Mouse (Mus musculus) midbrain, embryonic 14.5 days (tissue): ENCODE results near the gene A3galt2. TPM values are rescaled to one million over a fixed set of nuclear protein-coding genes. Genes with fewer than 3 reads are reported as not detected.

Experiments used
- ATAC-seq: fragments of 200-750 bp; cut with Nextera tagmentation; 2 replicates; pipeline ENCODE4 v1.8.0; 2017; ENCODE audit warnings: moderate number of reproducible peaks, moderate library complexity; ENCODE audit not compliant: low FRiP score, low TSS enrichment
- DNase-seq: peaks from one replicate; pipeline ENCODE4 v3.0.0-alpha.2; 2015
- H3K27ac ChIP-seq: fragments of 300-500 bp; sonication (generic); replicated peaks from 2 replicates; pipeline ENCODE4 v1.5.1; 2014; ENCODE audit warnings: mild to moderate bottlenecking, low read depth, low read length, moderate library complexity
- H3K27me3 ChIP-seq: fragments of 300-500 bp; sonication (generic); 2 replicates; pipeline ENCODE4 v1.6.1; 2014; ENCODE audit warnings: low read length, control low read depth, mixed read lengths; ENCODE audit not compliant: control insufficient read depth, insufficient read depth
- H3K36me3 ChIP-seq: fragments of 300-500 bp; sonication (generic); 2 replicates; pipeline ENCODE4 v1.6.1; 2014; ENCODE audit warnings: low read length, control low read depth; ENCODE audit not compliant: control insufficient read depth, insufficient read depth
- H3K4me1 ChIP-seq: fragments of 300-500 bp; sonication (generic); 2 replicates; pipeline ENCODE4 v1.6.1; 2014; ENCODE audit warnings: mild to moderate bottlenecking, antibody characterized with exemption, low read length, control low read depth; ENCODE audit not compliant: control insufficient read depth, insufficient read depth
- H3K4me2 ChIP-seq: fragments of 300-500 bp; sonication (generic); 2 replicates; pipeline ENCODE4 v1.6.1; 2014; ENCODE audit warnings: mild to moderate bottlenecking, low read length, moderate library complexity
- H3K4me3 ChIP-seq: fragments of 300-500 bp; sonication (generic); replicated peaks from 2 replicates; pipeline ENCODE4 v1.5.1; 2014; ENCODE audit warnings: low read depth, low read length
- H3K9ac ChIP-seq: fragments of 300-500 bp; sonication (generic); replicated peaks from 2 replicates; pipeline ENCODE4 v1.6.1; 2014; ENCODE audit warnings: mild to moderate bottlenecking, low read length, moderate library complexity
- H3K9me3 ChIP-seq: fragments of 300-500 bp; sonication (generic); 2 replicates; pipeline ENCODE4 v1.6.1; 2016; ENCODE audit warnings: low read length, control low read depth, mixed read lengths; ENCODE audit not compliant: control insufficient read depth
- WGBS: fragments of 180-500 bp; shearing (Covaris S2); extraction: QIAGEN DNeasy Blood & Tissue Kit; methylation state at CpG from one replicate; pipeline ENCODE4 v1.1.7; 2014; 5-methylcytosine and 5-hydroxymethylcytosine counted together
- polyA plus RNA-seq: library from polyadenylated mRNA; unstranded; fragments of >200 nt; fragmentation: Nextera tagmentation; extraction: Ambion mirVana; gene quantifications from 2 replicates; pipeline ENCODE4 v1.2.1, GENCODE M21; 2014

The A3galt2 gene
- polyA plus RNA-seq, 1 experiment from 2014 or later: 0.74 TPM

- Histone ChIP-seq H3K4me1 (no peaks in the 10 kb centered on the region), H3K36me3 (peaks cover 75% of the 10 kb centered on the region), H3K9me3 (no peaks in the 10 kb centered on the region), H3K9ac (no peak overlapping the region), H3K4me2 (no peak overlapping the region), H3K27ac (no peak overlapping the region), H3K4me3 (no peak overlapping the region), H3K27me3 (no peaks in the 10 kb centered on the region)
- ATAC-seq: no peak
- WGBS: 96% methylated on average over 4 of the region's 4 CpGs
- no peak for DNase-seq
Measured at GRCm38 (mm10) chr4:128788108-128788507, 32.9 kb downstream of the A3galt2 start.

DNA sequence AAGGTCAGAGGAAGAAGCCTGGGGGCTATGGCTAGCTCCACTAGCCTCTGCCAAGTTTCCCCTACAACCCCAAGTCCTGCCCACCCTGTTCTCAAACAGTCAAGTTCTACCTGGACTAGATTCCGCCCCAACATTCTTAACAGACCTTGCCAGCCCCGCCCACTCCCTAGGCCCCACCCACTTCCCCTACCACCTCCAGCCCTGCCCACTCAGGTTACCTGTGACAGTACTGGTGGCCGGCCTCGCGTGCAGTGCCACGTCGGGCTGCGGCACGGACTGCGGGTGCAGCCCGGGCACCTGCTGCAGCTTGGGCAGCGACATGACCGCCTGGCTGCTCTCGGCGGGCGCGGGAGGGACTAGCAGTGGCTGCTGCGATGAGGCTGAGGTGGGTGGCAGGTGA lies 34.5 kb downstream of the A3galt2 start:
- WGBS: 51% methylated on average over 18 of the region's 18 CpGs
- H3K9ac ChIP-seq: no peak overlapping the region

GRCm38 (mm10) chr4:128793710-128794109 lies 38.5 kb downstream of the A3galt2 start:
- Histone ChIP-seq H3K9me3 (no peaks in the 10 kb centered on the region), H3K4me3 (no peak overlapping the region), H3K4me1 (peaks cover 15% of the 10 kb centered on the region), H3K36me3 (peaks cover 23% of the 10 kb centered on the region), H3K27ac (no peak overlapping the region), H3K27me3 (no peaks in the 10 kb centered on the region), H3K9ac (no peak overlapping the region), H3K4me2 (no peak overlapping the region)
- ATAC-seq (no peak), DNase-seq (no peak)
- WGBS: 52% methylated on average over 1 of the region's 1 CpGs

More for the DNA sequence above, 34.5 kb downstream of the A3galt2 start:
- no peak overlapping the region for H3K27ac ChIP-seq
- no peak overlapping the region for H3K4me3 ChIP-seq
- no peaks in the 10 kb centered on the region for H3K4me1 ChIP-seq
- H3K36me3 ChIP-seq: peaks cover 61% of the 10 kb centered on the region
- H3K9me3 ChIP-seq: no peaks in the 10 kb centered on the region
- H3K27me3 ChIP-seq: no peaks in the 10 kb centered on the region
- DNase-seq: no peak
- H3K4me2 ChIP-seq: no peak overlapping the region
- no peak for ATAC-seq

DNA sequence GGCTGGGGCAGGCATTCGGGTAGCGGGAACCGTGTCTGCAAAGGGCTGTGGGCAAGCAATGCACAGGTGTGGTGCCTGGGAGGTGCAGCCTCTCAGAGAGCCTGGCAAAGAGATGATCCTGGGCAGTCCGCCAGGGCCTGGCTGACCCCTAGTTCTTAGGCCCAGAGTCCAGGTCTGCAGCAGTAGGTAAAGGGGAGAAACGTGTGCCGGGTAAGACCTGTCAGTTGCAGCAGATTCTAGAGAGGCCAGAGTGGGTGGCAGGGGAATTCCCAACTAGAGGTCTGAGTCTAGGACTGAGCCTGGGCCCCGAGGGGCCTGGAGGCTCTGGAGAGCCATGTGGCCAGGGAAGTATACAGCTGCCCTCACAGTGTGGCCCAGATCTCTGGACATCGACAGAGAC lies 39.0 kb downstream of the A3galt2 start:
- Histone ChIP-seq H3K4me3 (no peak overlapping the region), H3K4me1 (peaks cover 15% of the 10 kb centered on the region), H3K36me3 (peaks cover 23% of the 10 kb centered on the region), H3K27me3 (no peaks in the 10 kb centered on the region), H3K9me3 (no peaks in the 10 kb centered on the region), H3K9ac (no peak overlapping the region), H3K4me2 (no peak overlapping the region), H3K27ac (no peak overlapping the region)
- ATAC-seq: no peak
- no peak for DNase-seq
- 93% methylated on average over 8 of the region's 8 CpGs for WGBS

DNA sequence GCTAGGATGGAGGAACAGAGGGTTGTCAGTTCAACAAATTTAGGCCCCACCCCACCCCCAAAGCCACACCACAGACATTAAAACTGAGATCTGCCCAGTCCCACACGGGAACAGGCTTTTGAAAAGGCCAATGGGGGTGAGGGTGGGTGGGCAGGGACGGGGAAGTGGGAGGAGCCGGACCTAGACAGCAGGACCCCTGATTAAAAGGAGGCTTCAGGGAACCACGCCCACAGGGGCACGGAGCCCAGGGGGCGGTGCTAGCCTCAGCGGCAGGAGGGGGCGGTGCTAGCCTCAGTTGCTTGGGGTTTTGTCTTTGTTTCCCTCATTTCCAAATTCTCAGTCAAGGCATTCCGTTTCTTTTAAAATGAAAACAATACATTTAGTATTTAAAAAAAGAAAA lies 40.4 kb downstream of the A3galt2 start:
- Histone ChIP-seq H3K9me3 (no peaks in the 10 kb centered on the region), H3K9ac (no peak overlapping the region), H3K36me3 (peaks cover 19% of the 10 kb centered on the region; the same call in 1 of the 2 replicates), H3K4me1 (peaks cover 18% of the 10 kb centered on the region), H3K27ac (no peak overlapping the region), H3K4me3 (no peak overlapping the region), H3K4me2 (no peak overlapping the region), H3K27me3 (no peaks in the 10 kb centered on the region)
- 5% methylated on average over 9 of the region's 9 CpGs for WGBS
- DNase-seq (peak; percentile 73), ATAC-seq (peak; percentile 57; the same call in 1 of the 2 replicates)

DNA sequence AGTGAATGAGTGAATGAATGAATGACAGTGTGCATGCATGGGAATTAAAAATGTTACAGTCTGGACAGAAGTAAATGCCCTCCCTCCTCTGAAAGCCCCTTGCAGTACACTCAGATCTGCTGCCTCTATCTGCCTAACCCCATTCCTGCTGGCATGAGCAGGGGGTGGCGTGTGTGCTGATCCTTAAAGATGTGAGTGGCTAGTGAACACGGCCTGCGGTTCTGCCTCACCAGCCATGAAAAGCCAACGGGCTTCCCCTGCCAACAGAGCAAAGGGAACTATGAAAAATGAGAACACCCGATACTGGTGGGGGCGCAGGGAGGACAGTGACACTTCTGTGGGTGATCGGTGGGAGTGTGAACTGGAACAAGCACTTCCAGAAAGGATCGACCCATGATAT lies 41.6 kb downstream of the A3galt2 start:
- DNase-seq: no peak
- Histone ChIP-seq H3K4me3 (no peak overlapping the region), H3K36me3 (peaks cover 15% of the 10 kb centered on the region; the same call in 1 of the 2 replicates), H3K4me2 (no peak overlapping the region), H3K27me3 (no peaks in the 10 kb centered on the region), H3K4me1 (peaks cover 25% of the 10 kb centered on the region), H3K9me3 (no peaks in the 10 kb centered on the region), H3K27ac (no peak overlapping the region), H3K9ac (no peak overlapping the region)
- no peak for ATAC-seq
- WGBS: 48% methylated on average over 8 of the region's 8 CpGs

DNA sequence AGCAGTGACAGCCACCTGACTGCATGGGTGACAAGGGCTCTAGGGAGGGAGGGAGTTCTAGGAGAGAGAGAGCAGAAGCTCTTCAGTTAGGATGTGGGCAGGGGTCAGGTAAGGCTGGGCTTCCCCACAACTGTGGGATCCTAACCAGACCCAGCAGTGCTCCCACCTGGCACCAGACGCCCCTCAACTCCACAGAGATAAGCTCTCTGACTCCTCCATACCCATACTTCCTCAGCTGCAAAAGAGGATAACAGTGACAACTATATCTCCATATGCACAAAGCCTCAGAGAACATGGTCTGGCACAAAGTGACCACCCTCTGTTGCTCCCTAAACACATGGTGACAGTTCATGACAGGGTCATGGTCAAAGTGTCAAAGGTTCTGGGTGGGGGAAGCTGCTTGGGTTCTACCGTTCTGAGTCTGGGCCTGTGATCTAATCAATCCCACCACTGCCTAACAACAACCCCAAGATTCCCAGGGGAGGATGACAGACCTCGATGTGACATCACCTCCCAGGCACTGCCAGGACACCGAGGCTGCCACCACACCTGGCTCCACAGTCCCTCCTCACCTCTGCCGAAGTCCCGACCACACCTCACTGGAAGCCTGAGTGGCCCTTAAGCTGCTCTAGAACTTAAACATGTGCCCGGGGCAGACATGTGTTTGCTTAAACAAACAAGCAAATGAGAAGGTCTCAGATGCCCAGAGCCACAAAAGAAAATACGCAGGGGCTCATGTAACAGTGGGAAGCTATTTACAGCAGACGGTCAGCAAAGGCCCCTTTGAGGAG lies 46.7 kb downstream of the A3galt2 start:
- Histone ChIP-seq H3K27me3 (no peaks in the 10 kb centered on the region), H3K27ac (no peak overlapping the region), H3K4me2 (no peak overlapping the region), H3K9me3 (no peaks in the 10 kb centered on the region), H3K4me3 (no peak overlapping the region), H3K36me3 (0 out of 2 replicates have a peak, but pooled peaks cover 6% of the 10 kb centered on the region), H3K9ac (no peak overlapping the region), H3K4me1 (peaks cover 36% of the 10 kb centered on the region)
- 76% methylated on average over 9 of the region's 9 CpGs for WGBS
- ATAC-seq (no peak), DNase-seq (no peak)

DNA sequence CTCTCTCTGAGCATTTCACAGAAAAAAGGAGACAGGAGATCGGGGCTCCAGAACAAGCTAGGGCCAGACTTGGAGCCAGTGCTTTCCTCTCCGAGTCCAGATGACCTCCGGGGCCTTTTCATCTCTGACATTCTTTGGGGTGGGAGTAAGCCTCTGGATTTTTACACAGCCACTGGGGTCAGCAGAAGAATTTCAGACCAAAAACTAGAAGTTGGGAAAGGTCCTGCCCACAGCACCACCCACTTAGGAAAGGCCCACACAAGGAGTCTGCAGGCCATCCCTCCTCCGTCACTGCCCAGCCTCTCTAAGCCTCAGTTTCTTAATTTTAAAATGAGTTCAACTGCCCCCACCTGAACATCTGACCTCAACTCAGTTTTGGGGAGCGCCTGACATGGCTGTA lies 48.4 kb downstream of the A3galt2 start:
- H3K9ac ChIP-seq: peak overlapping the region; percentile 97
- H3K36me3 ChIP-seq: 0 out of 2 replicates have a peak, but pooled peaks cover 6% of the 10 kb centered on the region
- no peak overlapping the region for H3K27ac ChIP-seq
- no peak for DNase-seq
- H3K9me3 ChIP-seq: no peaks in the 10 kb centered on the region
- WGBS: 49% methylated on average over 5 of the region's 5 CpGs
- H3K4me2 ChIP-seq: peak overlapping the region; percentile 97
- ATAC-seq: no peak
- no peaks in the 10 kb centered on the region for H3K27me3 ChIP-seq
- H3K4me3 ChIP-seq: peak overlapping the region; percentile 69; the same call in 1 of the 2 replicates
- H3K4me1 ChIP-seq: peaks cover 35% of the 10 kb centered on the region
